Mouse (Mus musculus): ENCODE data around the gene Kcnq1. TPM values are rescaled to one million over a fixed set of nuclear protein-coding genes. Genes with fewer than 3 reads are reported as not detected.
A peak's percentile ranks its signal among the peaks of the same experiment; 100 is the strongest.

Gene Kcnq1
- total RNA-seq, 2 experiments from 2014 or later = 0.61 to 1.2 TPM

- TF ChIP-seq CTCF (IDR thresholded peaks at IDR 0.05) = peak; percentile 76
- no peak within 1 kb of the TSS for H3K4me3 ChIP-seq
- no peak within 1 kb of the TSS for H3K27ac ChIP-seq
- peak; percentile 33 to 36 for DNase-seq (ENCODE audit: extremely low spot score in 1 of 2, low spot score in 2 of 2)
- intact Hi-C loops (cut with DNase I) = loop anchor here (1.0 to 5.0 kb wide), 2 partner anchors 45 to 377 kb away; partner anchors contain the start of gene Slc22a18
Measured at GRCm38 (mm10) chr7:143094592-143095553, 11.3 kb upstream of the Kcnq1 start, which contains the start of gene Trpm5. TSS of gene Trpm5 (minus strand) at chr7:143094642.

GRCm38 (mm10) chr7:143095554-143095907 is 10.6 kb upstream of the Kcnq1 start:
- Histone ChIP-seq H3K4me3 (no peak overlapping the region), H3K27ac (no peak overlapping the region)
- TF ChIP-seq CTCF (IDR thresholded peaks at IDR 0.05) = no peak
- no peak for DNase-seq (ENCODE audit: extremely low spot score in 1 of 2, low spot score in 2 of 2)
- intact Hi-C loops (cut with DNase I) = no loop called here

GRCm38 (mm10) chr7:143100759-143101158 is 5.4 kb upstream of the Kcnq1 start:
- TF ChIP-seq CTCF (IDR thresholded peaks at IDR 0.05) = no peak
- H3K4me3 ChIP-seq = no peak overlapping the region
- H3K27ac ChIP-seq = no peak overlapping the region
- intact Hi-C loops (cut with DNase I) = no loop called here
- DNase-seq (ENCODE audit: extremely low spot score in 1 of 2, low spot score in 2 of 2) = peak; percentile 16 to 27

- no peak for TF ChIP-seq CTCF (IDR thresholded peaks at IDR 0.05)
- Histone ChIP-seq H3K27ac (no peak overlapping the region), H3K4me3 (no peak overlapping the region)
- intact Hi-C loops (cut with DNase I) = no loop called here
- DNase-seq (ENCODE audit: extremely low spot score in 1 of 2, low spot score in 2 of 2) = no peak
Measured at GRCm38 (mm10) chr7:143105258-143105897, 784 bp upstream of the Kcnq1 start.

GRCm38 (mm10) chr7:143106672-143107465 is 707 bp downstream of the Kcnq1 start:
- intact Hi-C loops (cut with DNase I) = no loop called here
- Histone ChIP-seq H3K4me3 (peak overlapping the region; percentile 37), H3K27ac (no peak overlapping the region)
- no peak for TF ChIP-seq CTCF (IDR thresholded peaks at IDR 0.05)
- no peak for DNase-seq (ENCODE audit: extremely low spot score in 1 of 2, low spot score in 2 of 2)

- TF ChIP-seq CTCF (IDR thresholded peaks at IDR 0.05) = no peak
- Histone ChIP-seq H3K27ac (no peak overlapping the region), H3K4me3 (no peak overlapping the region)
- no peak for DNase-seq (ENCODE audit: extremely low spot score in 1 of 2, low spot score in 2 of 2)
- intact Hi-C loops (cut with DNase I) = no loop called here
Measured at GRCm38 (mm10) chr7:143108200-143108599, 2.0 kb downstream of the Kcnq1 start.

GRCm38 (mm10) chr7:143108996-143109660 is 3.0 kb downstream of the Kcnq1 start:
- intact Hi-C loops (cut with DNase I) = no loop called here
- no peak for TF ChIP-seq CTCF (IDR thresholded peaks at IDR 0.05)
- H3K4me3 ChIP-seq = no peak overlapping the region
- H3K27ac ChIP-seq = no peak overlapping the region
- DNase-seq (ENCODE audit: extremely low spot score in 1 of 2, low spot score in 2 of 2) = no peak

GRCm38 (mm10) chr7:143109696-143110095 is 3.5 kb downstream of the Kcnq1 start:
- H3K27ac ChIP-seq = no peak overlapping the region
- no peak for TF ChIP-seq CTCF (IDR thresholded peaks at IDR 0.05)
- intact Hi-C loops (cut with DNase I) = no loop called here
- no peak overlapping the region for H3K4me3 ChIP-seq
- no peak for DNase-seq (ENCODE audit: extremely low spot score in 1 of 2, low spot score in 2 of 2)

GRCm38 (mm10) chr7:143110803-143111202 is 4.6 kb downstream of the Kcnq1 start:
- no peak overlapping the region for H3K4me3 ChIP-seq
- intact Hi-C loops (cut with DNase I) = no loop called here
- peak; percentile 4 for TF ChIP-seq CTCF (IDR thresholded peaks at IDR 0.05)
- DNase-seq (ENCODE audit: extremely low spot score in 1 of 2, low spot score in 2 of 2) = no peak
- H3K27ac ChIP-seq = no peak overlapping the region

- intact Hi-C loops (cut with DNase I) = no loop called here
- Histone ChIP-seq H3K4me3 (no peak overlapping the region), H3K27ac (no peak overlapping the region)
- no peak for DNase-seq (ENCODE audit: extremely low spot score in 1 of 2, low spot score in 2 of 2)
- no peak for TF ChIP-seq CTCF (IDR thresholded peaks at IDR 0.05)
Measured at GRCm38 (mm10) chr7:143111719-143112118, 5.6 kb downstream of the Kcnq1 start.

- intact Hi-C loops (cut with DNase I) = no loop called here
- DNase-seq (ENCODE audit: extremely low spot score in 1 of 2, low spot score in 2 of 2) = no peak
- no peak for TF ChIP-seq CTCF (IDR thresholded peaks at IDR 0.05)
- H3K27ac ChIP-seq = no peak overlapping the region
- no peak overlapping the region for H3K4me3 ChIP-seq
Measured at GRCm38 (mm10) chr7:143112395-143112794, 6.2 kb downstream of the Kcnq1 start.

Data from left cerebral cortex, adult 2 months (tissue).